In genomic region chr14:57709171-57709570, GRCm38 (mm10) we compare ENCODE assay signal across 9 mouse cellular contexts. TPM values are rescaled to one million over a fixed set of nuclear protein-coding genes. Genes with fewer than 3 reads are reported as not detected.
DNase-seq lines count a peak whose midpoint lies in the region; ATAC-seq lines count a peak whose summit lies in the region.
"Had no signal": no experiment of that assay in that cellular context is flagged by ENCODE, and none has a peak within 500 bp of the region (broad histone marks: within the 10 kb centered on the region; RNA-seq: fewer than 3 reads in every experiment).

No protein-coding gene starts in this region.

- peaks cover 13% of the 10 kb centered on the region; the same call in 1 of the 2 replicates for H3K4me1 ChIP-seq in embryonic facial prominence, embryonic 14.5 days (ENCODE audit: control insufficient read depth, insufficient read depth, low read length)
- H3K4me1 ChIP-seq in hindbrain, embryonic 16.5 days (ENCODE audit: control insufficient read depth, insufficient read depth, low read depth, low read length): peaks cover 18% of the 10 kb centered on the region
- H3K4me1 ChIP-seq in midbrain, embryonic 10.5 days: peaks cover 38% of the 10 kb centered on the region

- peak; percentile 18 to 51 for DNase-seq in adrenal gland, adult (ENCODE audit: inconsistent age in 2 of 2, low spot score in 1 of 2)
- DNase-seq in adrenal gland, postnatal 4 days (ENCODE audit: low spot score in 2 of 2): no peak
- DNase-seq in embryonic facial prominence, embryonic 14.5 days (ENCODE audit: low spot score): peak; percentile 58
- DNase-seq in midbrain, embryonic 10.5 days (ENCODE audit: low spot score): peak; percentile 44
- DNase-seq in T-cell, adult 2 months (ENCODE audit: low spot score): no peak
- DNase-seq in urinary bladder, adult 18-20 months (ENCODE audit: low spot score in 2 of 2): no peak
- DNase-seq in thymus, postnatal 0 days (ENCODE audit: low spot score): no peak

- 66% methylated on average over 10 of the region's 10 CpGs for WGBS in embryonic facial prominence, embryonic 14.5 days
- WGBS in hindbrain, embryonic 16.5 days: 21% methylated on average over 10 of the region's 10 CpGs
- WGBS in midbrain, embryonic 10.5 days: 35% methylated on average over 10 of the region's 10 CpGs

- no peak for ATAC-seq in embryonic facial prominence, embryonic 14.5 days (ENCODE audit: low read depth)
- ATAC-seq in hindbrain, embryonic 16.5 days: peak; percentile 34; the same call in 1 of the 2 replicates

- H3K4me3 ChIP-seq in embryonic facial prominence, embryonic 14.5 days (ENCODE audit: low read depth, low read length): no peak overlapping the region
- H3K4me3 ChIP-seq in hindbrain, embryonic 16.5 days (ENCODE audit: low read length): no peak overlapping the region
- H3K4me3 ChIP-seq in midbrain, embryonic 10.5 days: no peak overlapping the region
- H3K4me3 ChIP-seq: limb, embryonic 13.5 days had no signal

- no peaks in the 10 kb centered on the region for H3K9me3 ChIP-seq in embryonic facial prominence, embryonic 14.5 days (ENCODE audit: control insufficient read depth, low read length)
- no peaks in the 10 kb centered on the region for H3K9me3 ChIP-seq in hindbrain, embryonic 16.5 days (ENCODE audit: control insufficient read depth, low read length)
- H3K9me3 ChIP-seq in midbrain, embryonic 10.5 days (replicated peaks): no peaks in the 10 kb centered on the region
- H3K9me3 ChIP-seq: limb, embryonic 13.5 days had no signal

- H3K27ac ChIP-seq in embryonic facial prominence, embryonic 14.5 days (replicated peaks; ENCODE audit: low read depth, low read length): no peak overlapping the region
- H3K27ac ChIP-seq in hindbrain, embryonic 16.5 days (ENCODE audit: low read depth, low read length): no peak overlapping the region
- peak overlapping the region; percentile 15 for H3K27ac ChIP-seq in midbrain, embryonic 10.5 days (replicated peaks)
- H3K27ac ChIP-seq: limb, embryonic 13.5 days had no signal

- H3K4me2 ChIP-seq in embryonic facial prominence, embryonic 14.5 days (ENCODE audit: low read depth, low read length): no peak overlapping the region
- no peak overlapping the region for H3K4me2 ChIP-seq in hindbrain, embryonic 16.5 days (ENCODE audit: low read length)
- H3K4me2 ChIP-seq: limb, embryonic 13.5 days had no signal

- peaks cover 11% of the 10 kb centered on the region; the same call in 1 of the 2 replicates for H3K36me3 ChIP-seq in embryonic facial prominence, embryonic 14.5 days (ENCODE audit: control insufficient read depth, insufficient read depth, low read length)
- no peaks in the 10 kb centered on the region for H3K36me3 ChIP-seq in hindbrain, embryonic 16.5 days (ENCODE audit: control insufficient read depth, insufficient read depth, low read length)
- H3K36me3 ChIP-seq in midbrain, embryonic 10.5 days: peaks cover 23% of the 10 kb centered on the region; the same call in 1 of the 2 replicates

- no peak overlapping the region; the same call in 1 of the 2 replicates for H3K9ac ChIP-seq in embryonic facial prominence, embryonic 14.5 days (ENCODE audit: low read depth, low read length)
- H3K9ac ChIP-seq in hindbrain, embryonic 16.5 days (ENCODE audit: low read depth, low read length): no peak overlapping the region
- H3K9ac ChIP-seq: limb, embryonic 13.5 days had no signal

- no peaks in the 10 kb centered on the region for H3K27me3 ChIP-seq in embryonic facial prominence, embryonic 14.5 days (replicated peaks; ENCODE audit: control insufficient read depth, insufficient read depth, low read length)
- no peaks in the 10 kb centered on the region for H3K27me3 ChIP-seq in hindbrain, embryonic 16.5 days (replicated peaks; ENCODE audit: control insufficient read depth, insufficient read depth, low read length)
- H3K27me3 ChIP-seq in midbrain, embryonic 10.5 days (ENCODE audit: low read depth, poor library complexity, severe bottlenecking): no peaks in the 10 kb centered on the region
- H3K27me3 ChIP-seq: limb, embryonic 13.5 days had no signal

RNA-seq across cellular contexts. Expression of gene Gm49361, which starts 36.7 kb away (rescaled TPM):
- total RNA-seq in adrenal gland, postnatal 4 days (2021): 1 to 10 TPM; 1.7 to 3.2 TPM
- not detected in 2 replicates for polyA plus RNA-seq in embryonic facial prominence, embryonic 14.5 days (2014; fragmentation: Nextera tagmentation; extraction: Ambion mirVana)
- polyA plus RNA-seq in hindbrain, embryonic 16.5 days (2015; fragmentation: Nextera tagmentation; extraction: Ambion mirVana): not detected in 2 replicates
- polyA plus RNA-seq in midbrain, embryonic 10.5 days (2016; fragmentation: Nextera tagmentation; extraction: Ambion mirVana): not detected in 2 replicates
- not detected in 2 replicates for polyA plus RNA-seq in thymus, postnatal 0 days (2015; fragmentation: Nextera tagmentation; extraction: Ambion mirVana)
- polyA plus RNA-seq: limb, embryonic 13.5 days had no signal

RNA-seq across cellular contexts. Expression of gene Xpo4, which starts 43.9 kb away (rescaled TPM):
- 10 to 100 TPM; 31.6 to 35.5 TPM for total RNA-seq in adrenal gland, postnatal 4 days (2021)
- 23.0 and 26.5 TPM in 2 replicates for polyA plus RNA-seq in embryonic facial prominence, embryonic 14.5 days (2014; fragmentation: Nextera tagmentation; extraction: Ambion mirVana)
- 9.8 and 11.0 TPM in 2 replicates for polyA plus RNA-seq in hindbrain, embryonic 16.5 days (2015; fragmentation: Nextera tagmentation; extraction: Ambion mirVana)
- 26.4 and 26.5 TPM in 2 replicates for polyA plus RNA-seq in midbrain, embryonic 10.5 days (2016; fragmentation: Nextera tagmentation; extraction: Ambion mirVana)
- polyA plus RNA-seq in thymus, postnatal 0 days (2015; fragmentation: Nextera tagmentation; extraction: Ambion mirVana): 14.0 and 19.6 TPM in 2 replicates

RNA-seq across cellular contexts. Expression of gene Lats2, which starts 49.0 kb away (rescaled TPM):
- 10 to 100 TPM; 33.5 to 35.8 TPM for total RNA-seq in adrenal gland, postnatal 4 days (2021)
- polyA plus RNA-seq in embryonic facial prominence, embryonic 14.5 days (2014; fragmentation: Nextera tagmentation; extraction: Ambion mirVana): 22.7 and 23.9 TPM in 2 replicates
- 5.9 and 7.8 TPM in 2 replicates for polyA plus RNA-seq in hindbrain, embryonic 16.5 days (2015; fragmentation: Nextera tagmentation; extraction: Ambion mirVana)
- polyA plus RNA-seq in midbrain, embryonic 10.5 days (2016; fragmentation: Nextera tagmentation; extraction: Ambion mirVana): 16.8 TPM in 2 replicates
- 4.7 and 4.9 TPM in 2 replicates for polyA plus RNA-seq in thymus, postnatal 0 days (2015; fragmentation: Nextera tagmentation; extraction: Ambion mirVana)

Comparison
In these comparisons a context has a peak if more than half of its experiments do, and no peak if none do; other contexts are left out.
1. DNase-seq: peak in adrenal gland, adult (2 of 2), embryonic facial prominence, embryonic 14.5 days (single experiment) and midbrain, embryonic 10.5 days (single experiment); none in adrenal gland, postnatal 4 days (0 of 2), T-cell, adult 2 months (single experiment), urinary bladder, adult 18-20 months (0 of 2) and thymus, postnatal 0 days (single experiment).